Mouse (Mus musculus) v-Abl transformed pro-B cells (cell line): ENCODE measurements at regions not wholly inside any gene's neighbourhood (a gene's known extent, or its start where the extent isn't known, plus 50 kb on each side); places are given as distances from the start of the nearest gene placed in this dataset.
"Not testable (repeated sequence)": the region's sequence is repeated elsewhere in the genome, so short reads cannot be mapped to it uniquely, and the experiment has no call there.

Source experiments
- in situ Hi-C, 2 experiments: fragments of 400-800 bp; cut with MboI; formaldehyde crosslinking; loops; one replicate each; pipeline ENCODE4 v1.15.1; 2025; ENCODE audit not compliant: unreplicated experiment in 2 of 2

DNA sequence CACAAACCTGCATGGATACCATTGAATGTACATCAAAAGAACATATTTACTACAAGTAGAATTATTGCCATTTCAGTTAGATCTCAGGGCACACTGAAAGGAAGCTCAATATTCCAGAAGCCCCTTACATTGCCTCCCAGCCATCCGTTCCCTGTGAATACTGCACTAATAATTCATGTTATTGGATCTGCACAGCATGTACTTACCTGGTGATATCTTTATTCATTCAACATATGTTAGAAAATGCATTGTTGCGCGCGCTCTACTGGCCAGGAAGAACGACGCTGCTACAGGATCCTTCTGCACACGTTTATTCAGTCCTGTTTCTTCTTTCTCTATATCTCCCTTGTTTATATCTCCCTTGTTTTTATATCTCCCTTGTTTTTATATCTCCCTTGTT lies 586.3 kb upstream of the Marcks start:
- in situ Hi-C loops: not testable (repeated sequence)

DNA sequence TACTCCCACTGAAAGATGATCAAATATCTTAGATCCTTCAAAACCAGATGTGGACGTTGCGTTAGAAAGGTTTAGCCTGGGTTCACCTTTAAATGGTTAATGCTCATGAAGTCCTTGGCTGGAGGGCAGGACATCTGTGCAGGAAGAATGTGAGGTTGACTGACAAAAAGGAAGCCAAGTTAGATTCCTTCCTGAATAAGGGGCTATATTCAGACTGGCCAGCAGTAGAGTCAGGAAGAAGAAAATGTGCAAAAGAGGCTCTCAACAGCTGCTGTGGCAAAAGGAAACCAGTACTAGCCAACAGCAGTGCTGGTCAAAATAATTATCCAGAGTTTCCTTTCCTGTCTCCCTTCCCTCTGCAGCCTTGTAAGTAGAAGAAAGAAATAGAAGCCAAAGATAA lies 582.0 kb upstream of the Marcks start:
- in situ Hi-C loops: no loop called here

DNA sequence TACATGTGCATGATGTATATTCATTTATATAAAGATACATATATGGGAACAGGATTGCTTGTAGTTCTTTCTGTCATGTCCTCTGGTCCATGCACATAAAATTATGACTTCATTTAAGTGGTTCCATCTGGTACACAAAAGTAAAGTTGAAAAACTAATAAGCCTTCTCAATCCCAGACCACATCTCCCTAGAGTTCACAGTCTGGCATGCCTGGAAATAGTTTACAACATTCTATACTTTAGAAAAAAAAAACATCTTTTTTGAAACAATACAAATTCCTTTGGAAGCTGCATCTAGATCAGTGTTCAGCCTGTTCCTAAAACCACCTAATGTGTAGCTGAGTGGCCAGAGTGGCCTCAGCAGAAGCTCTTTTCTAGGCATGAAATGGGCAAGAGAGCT lies 578.2 kb upstream of the Marcks start:
- in situ Hi-C loops: no loop called here

- in situ Hi-C loops: no loop called here
These were observed 572.7 kb upstream of the Marcks start for GRCm38 (mm10) chr10:37711459-37711858.

- in situ Hi-C loops: no loop called here
These were observed 555.4 kb upstream of the Marcks start for GRCm38 (mm10) chr10:37694041-37694690.

DNA sequence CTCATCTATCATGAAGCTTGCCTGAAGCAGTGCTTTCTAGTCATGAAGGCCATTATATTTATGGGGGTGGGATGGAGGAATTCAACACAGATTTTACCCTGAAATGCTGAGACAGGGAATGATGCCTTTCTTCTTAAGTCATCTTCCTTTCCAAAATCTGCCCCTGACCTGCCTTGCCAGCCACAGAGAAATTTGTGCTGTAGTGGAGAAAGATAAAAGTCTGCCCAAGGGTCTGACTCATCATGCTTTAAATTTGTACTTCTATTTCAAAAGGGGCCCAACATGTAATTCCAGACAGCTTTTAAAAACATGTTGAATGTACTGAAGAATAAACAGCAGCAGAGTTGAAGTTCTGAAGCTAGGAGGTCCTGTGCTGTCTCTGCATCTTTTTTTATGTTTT lies 554.1 kb upstream of the Marcks start:
- in situ Hi-C loops: no loop called here

GRCm38 (mm10) chr10:37691939-37692338 lies 553.2 kb upstream of the Marcks start:
- in situ Hi-C loops: no loop called here

- in situ Hi-C loops: no loop called here
These were observed 544.4 kb upstream of the Marcks start for GRCm38 (mm10) chr10:37683101-37683500.

DNA sequence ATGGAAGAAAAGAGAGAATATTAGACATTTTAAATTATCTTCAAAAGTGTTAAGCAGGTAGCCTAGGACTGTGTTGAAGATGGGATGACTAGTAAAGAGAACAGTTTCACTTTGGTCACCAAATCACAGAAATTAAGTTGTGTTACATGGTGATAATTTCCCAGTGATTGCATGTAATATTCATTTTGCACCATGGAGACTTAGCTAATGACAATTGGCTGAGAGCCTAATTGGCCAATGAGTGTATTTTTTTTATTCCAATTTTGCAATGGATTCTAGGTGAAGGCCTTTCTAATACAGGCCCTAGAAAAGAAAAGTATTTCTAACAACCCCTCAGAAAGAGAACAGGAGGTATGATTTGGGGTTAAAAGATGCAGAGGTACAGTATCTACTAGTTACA lies 541.9 kb upstream of the Marcks start:
- in situ Hi-C loops: no loop called here

- in situ Hi-C loops: no loop called here
These were observed 539.1 kb upstream of the Marcks start for GRCm38 (mm10) chr10:37677826-37678225.

GRCm38 (mm10) chr10:37668827-37669226 lies 530.1 kb upstream of the Marcks start:
- in situ Hi-C loops: no loop called here

GRCm38 (mm10) chr10:37667031-37667745 lies 528.5 kb upstream of the Marcks start:
- in situ Hi-C loops: no loop called here

DNA sequence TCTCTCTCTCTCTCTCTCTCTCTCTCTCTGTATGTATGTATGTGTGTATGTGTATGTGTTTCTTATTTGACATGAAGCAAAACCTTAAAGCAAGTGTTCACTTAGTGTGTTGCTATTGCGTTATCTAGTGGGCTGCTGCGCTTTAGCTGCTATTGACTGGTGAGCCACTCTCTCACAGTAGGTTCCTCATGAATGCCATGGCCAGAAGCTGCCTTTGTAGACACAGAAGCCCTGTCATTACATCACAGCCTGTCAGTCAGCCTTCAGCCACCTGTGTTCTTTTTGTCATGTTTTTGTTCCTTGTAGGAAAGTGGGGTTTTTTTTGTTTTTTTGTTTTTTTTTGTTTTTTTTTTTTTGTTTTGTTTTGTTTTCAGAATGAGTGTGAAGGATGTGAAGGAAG lies 527.8 kb upstream of the Marcks start:
- in situ Hi-C loops: no loop called here

GRCm38 (mm10) chr10:37637001-37637562 lies 498.4 kb upstream of the Marcks start:
- in situ Hi-C loops: no loop called here

- in situ Hi-C loops: no loop called here
These were observed 497.7 kb upstream of the Marcks start for GRCm38 (mm10) chr10:37636421-37636820.

GRCm38 (mm10) chr10:37630403-37630802 lies 491.7 kb upstream of the Marcks start:
- in situ Hi-C loops: no loop called here

GRCm38 (mm10) chr10:37627900-37628299 lies 489.2 kb upstream of the Marcks start:
- in situ Hi-C loops: no loop called here

DNA sequence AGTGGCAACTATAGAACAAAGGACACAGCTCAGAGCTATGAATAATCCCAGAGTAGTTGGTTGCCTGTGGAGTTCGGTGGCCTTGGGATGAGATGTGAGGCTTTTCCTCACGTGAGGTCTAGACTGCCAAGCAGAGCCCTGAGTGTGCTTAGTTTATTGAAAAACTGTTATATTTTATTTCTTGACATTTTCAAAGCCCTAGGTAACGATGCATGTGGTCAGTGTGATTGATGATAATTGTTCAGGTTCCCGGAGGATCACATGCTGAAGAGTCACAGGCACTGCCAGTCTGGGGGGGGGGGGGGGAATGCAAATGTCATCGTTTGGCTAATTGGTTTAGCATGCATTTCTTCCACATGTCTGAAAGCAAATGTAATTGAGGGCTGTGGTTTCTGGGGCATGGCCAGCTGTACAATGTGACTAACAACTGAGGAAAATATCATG lies 488.1 kb upstream of the Marcks start:
- in situ Hi-C loops: no loop called here

- in situ Hi-C loops: no loop called here
These were observed 487.4 kb upstream of the Marcks start for GRCm38 (mm10) chr10:37625972-37626757.

GRCm38 (mm10) chr10:37623041-37623440 lies 484.3 kb upstream of the Marcks start:
- in situ Hi-C loops: no loop called here

DNA sequence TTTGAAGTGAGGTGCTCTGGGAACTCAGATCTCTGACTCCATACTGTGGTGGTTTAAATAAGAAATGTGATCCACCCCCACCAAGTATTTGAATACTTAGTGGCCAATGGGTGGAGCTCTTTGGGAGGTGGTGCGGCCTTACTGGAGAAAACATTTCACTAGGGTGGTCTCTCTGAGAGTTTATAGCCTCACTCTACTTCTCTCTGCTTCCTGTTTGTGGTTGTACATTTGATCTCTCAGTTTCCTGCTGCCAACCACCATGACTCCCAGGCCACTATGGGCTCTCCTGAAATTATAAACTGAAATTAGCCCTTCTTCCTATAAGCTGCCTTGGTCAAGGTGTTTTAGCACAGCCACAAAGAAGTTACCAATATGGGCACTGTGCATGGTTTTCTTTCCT lies 479.9 kb upstream of the Marcks start:
- in situ Hi-C loops: no loop called here
